Comparison of ENCODE assay signal across 29 mouse cellular contexts in the genomic region with DNA sequence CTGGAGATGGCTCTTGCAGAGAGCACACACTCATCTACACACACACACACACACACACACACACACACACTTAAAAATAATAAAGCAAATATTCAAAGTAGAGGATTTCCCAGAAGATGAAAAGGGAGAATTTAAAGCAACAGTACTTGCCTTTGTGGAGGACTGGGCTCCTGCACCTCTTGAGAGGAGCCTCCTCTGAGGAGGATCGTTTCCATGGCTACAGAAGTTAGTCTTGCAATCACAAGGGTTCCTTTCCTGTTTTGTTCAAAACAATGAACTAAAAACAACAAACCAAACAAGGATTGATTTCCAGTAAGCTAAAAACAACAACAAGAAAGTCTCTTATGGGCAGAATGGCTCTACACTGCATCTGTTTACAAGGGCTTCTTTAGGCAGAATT.
DNase-seq lines count a peak whose midpoint lies in the region; ATAC-seq and TF ChIP-seq lines count a peak whose summit lies in the region.
"Had no signal": no experiment of that assay in that cellular context is flagged by ENCODE, and none has a peak within 500 bp of the region (broad histone marks: within the 10 kb centered on the region; RNA-seq: fewer than 3 reads in every experiment).

No protein-coding gene starts in this region.

- WGBS in forebrain, embryonic 10.5 days: 72% methylated on average over 1 of the region's 1 CpGs
- WGBS in forebrain, embryonic 13.5 days: 34% methylated on average over 1 of the region's 1 CpGs
- 16% methylated on average over 1 of the region's 1 CpGs for WGBS in hindbrain, postnatal 0 days
- WGBS in hindbrain, embryonic 11.5 days: 43% methylated on average over 1 of the region's 1 CpGs
- 31% methylated on average over 1 of the region's 1 CpGs for WGBS in midbrain, embryonic 15.5 days
- 22% methylated on average over 1 of the region's 1 CpGs for WGBS in midbrain, embryonic 16.5 days

- no peak overlapping the region for H3K4me3 ChIP-seq in forebrain, embryonic 10.5 days
- no peak overlapping the region for H3K4me3 ChIP-seq in forebrain, embryonic 13.5 days
- H3K4me3 ChIP-seq in hindbrain, postnatal 0 days (ENCODE audit: low read length): no peak overlapping the region
- no peak overlapping the region for H3K4me3 ChIP-seq in hindbrain, embryonic 11.5 days (ENCODE audit: low read depth, low read length)
- H3K4me3 ChIP-seq in midbrain, embryonic 15.5 days: no peak overlapping the region
- no peak overlapping the region for H3K4me3 ChIP-seq in midbrain, embryonic 16.5 days (ENCODE audit: low read depth, low read length)
- H3K4me3 ChIP-seq: erythroblast, embryonic 14.5 days; heart, adult 2 months; kidney, embryonic 15.5 days; liver, embryonic 12.5 days; neural tube, embryonic 15.5 days had no signal

- H3K4me2 ChIP-seq in forebrain, embryonic 13.5 days: no peak overlapping the region
- H3K4me2 ChIP-seq in hindbrain, postnatal 0 days (ENCODE audit: low read depth, low read length): no peak overlapping the region
- H3K4me2 ChIP-seq in hindbrain, embryonic 11.5 days (replicated peaks; ENCODE audit: low read depth, low read length): no peak overlapping the region
- H3K4me2 ChIP-seq in midbrain, embryonic 15.5 days: no peak overlapping the region
- H3K4me2 ChIP-seq in midbrain, embryonic 16.5 days (ENCODE audit: low read length): no peak overlapping the region
- H3K4me2 ChIP-seq: hindbrain, embryonic 14.5 days; kidney, embryonic 15.5 days; liver, embryonic 12.5 days; neural tube, embryonic 15.5 days had no signal

- no peaks in the 10 kb centered on the region for H3K27me3 ChIP-seq in forebrain, embryonic 10.5 days (ENCODE audit: poor library complexity, severe bottlenecking)
- H3K27me3 ChIP-seq in forebrain, embryonic 13.5 days: no peaks in the 10 kb centered on the region
- H3K27me3 ChIP-seq in hindbrain, postnatal 0 days (ENCODE audit: insufficient read depth, low read length): no peaks in the 10 kb centered on the region
- no peaks in the 10 kb centered on the region for H3K27me3 ChIP-seq in hindbrain, embryonic 11.5 days (ENCODE audit: control insufficient read depth, insufficient read depth, low read length)
- H3K27me3 ChIP-seq in midbrain, embryonic 15.5 days (replicated peaks): no peaks in the 10 kb centered on the region
- H3K27me3 ChIP-seq in midbrain, embryonic 16.5 days (ENCODE audit: control insufficient read depth, insufficient read depth, low read depth, low read length): no peaks in the 10 kb centered on the region
- H3K27me3 ChIP-seq: kidney, embryonic 15.5 days; liver, embryonic 12.5 days; neural tube, embryonic 15.5 days had no signal

- H3K9ac ChIP-seq in forebrain, embryonic 13.5 days: no peak overlapping the region
- no peak overlapping the region for H3K9ac ChIP-seq in hindbrain, postnatal 0 days (replicated peaks; ENCODE audit: low read length)
- H3K9ac ChIP-seq in hindbrain, embryonic 11.5 days (ENCODE audit: low read depth, low read length): no peak overlapping the region
- no peak overlapping the region for H3K9ac ChIP-seq in midbrain, embryonic 15.5 days
- no peak overlapping the region for H3K9ac ChIP-seq in midbrain, embryonic 16.5 days (ENCODE audit: low read depth, low read length)
- H3K9ac ChIP-seq: hindbrain, embryonic 14.5 days; kidney, embryonic 15.5 days; liver, embryonic 12.5 days; liver, postnatal 0 days; neural tube, embryonic 15.5 days had no signal

- peak overlapping the region; percentile 30; the same call in 1 of the 2 replicates for H3K27ac ChIP-seq in forebrain, embryonic 10.5 days
- H3K27ac ChIP-seq in forebrain, embryonic 13.5 days: no peak overlapping the region
- no peak overlapping the region for H3K27ac ChIP-seq in hindbrain, postnatal 0 days
- H3K27ac ChIP-seq in hindbrain, embryonic 11.5 days (ENCODE audit: low read depth, low read length): no peak overlapping the region
- no peak overlapping the region for H3K27ac ChIP-seq in midbrain, embryonic 15.5 days
- H3K27ac ChIP-seq in midbrain, embryonic 16.5 days (ENCODE audit: low read length): no peak overlapping the region
- H3K27ac ChIP-seq: heart, adult 2 months; hindbrain, embryonic 14.5 days; kidney, embryonic 15.5 days; liver, embryonic 12.5 days; macrophage; neural tube, embryonic 15.5 days had no signal

- no peaks in the 10 kb centered on the region for H3K36me3 ChIP-seq in forebrain, embryonic 10.5 days (replicated peaks)
- no peaks in the 10 kb centered on the region for H3K36me3 ChIP-seq in forebrain, embryonic 13.5 days (ENCODE audit: poor library complexity, severe bottlenecking)
- no peaks in the 10 kb centered on the region for H3K36me3 ChIP-seq in hindbrain, postnatal 0 days (ENCODE audit: insufficient read depth, low read length)
- no peaks in the 10 kb centered on the region for H3K36me3 ChIP-seq in hindbrain, embryonic 11.5 days (ENCODE audit: control insufficient read depth, insufficient read depth, low read length)
- H3K36me3 ChIP-seq in midbrain, embryonic 15.5 days (replicated peaks): no peaks in the 10 kb centered on the region
- no peaks in the 10 kb centered on the region for H3K36me3 ChIP-seq in midbrain, embryonic 16.5 days (ENCODE audit: control insufficient read depth, insufficient read depth, low read length)
- H3K36me3 ChIP-seq: G1E; kidney, embryonic 15.5 days; liver, embryonic 12.5 days; neural tube, embryonic 15.5 days had no signal

- TF ChIP-seq CTCF in hindbrain, postnatal 0 days (IDR thresholded peaks at IDR 0.05; ENCODE audit: low read depth): no peak

- H3K4me1 ChIP-seq in forebrain, embryonic 10.5 days: peaks cover 17% of the 10 kb centered on the region
- H3K4me1 ChIP-seq in forebrain, embryonic 13.5 days: peaks cover 5% of the 10 kb centered on the region; the same call in 1 of the 2 replicates
- H3K4me1 ChIP-seq in hindbrain, postnatal 0 days (ENCODE audit: insufficient read depth, low read length): no peaks in the 10 kb centered on the region; the same call in 1 of the 2 replicates
- H3K4me1 ChIP-seq in hindbrain, embryonic 11.5 days (replicated peaks; ENCODE audit: control insufficient read depth, insufficient read depth, low read length): no peaks in the 10 kb centered on the region
- peaks cover 11% of the 10 kb centered on the region for H3K4me1 ChIP-seq in midbrain, embryonic 15.5 days
- H3K4me1 ChIP-seq in midbrain, embryonic 16.5 days (ENCODE audit: control insufficient read depth, insufficient read depth, low read length): peaks cover 12% of the 10 kb centered on the region
- H3K4me1 ChIP-seq: kidney, embryonic 15.5 days; liver, embryonic 12.5 days; neural tube, embryonic 15.5 days had no signal

- no peak for DNase-seq in forebrain, embryonic 10.5 days (ENCODE audit: extremely low spot score, low spot score)
- peak; percentile 32 for DNase-seq in hindbrain, postnatal 0 days (ENCODE audit: low spot score)
- no peak for DNase-seq in hindbrain, embryonic 11.5 days (ENCODE audit: low spot score)
- DNase-seq in layer of hippocampus, postnatal 10 days (ENCODE audit: low spot score in 2 of 2): no peak
- DNase-seq: adrenal gland, postnatal 10 days; cerebellum, adult 11-12 months; cerebellum, adult 9-11 months; gastrocnemius, postnatal 25 days; heart, adult 2 months; heart, postnatal 14 days; kidney, adult 18-20 months; kidney, postnatal 36 days; layer of hippocampus, postnatal 36 days; left cerebral cortex, postnatal 4 days; liver, postnatal 0 days; retina, postnatal 1 day; right cerebral cortex, postnatal 14 days; thymus, postnatal 14 days had no signal

- H3K9me3 ChIP-seq in forebrain, embryonic 10.5 days: no peaks in the 10 kb centered on the region
- no peaks in the 10 kb centered on the region for H3K9me3 ChIP-seq in forebrain, embryonic 13.5 days (replicated peaks)
- no peaks in the 10 kb centered on the region for H3K9me3 ChIP-seq in hindbrain, postnatal 0 days (ENCODE audit: low read length)
- no peaks in the 10 kb centered on the region for H3K9me3 ChIP-seq in hindbrain, embryonic 11.5 days (ENCODE audit: control insufficient read depth, low read length)
- H3K9me3 ChIP-seq in midbrain, embryonic 15.5 days: no peaks in the 10 kb centered on the region
- no peaks in the 10 kb centered on the region for H3K9me3 ChIP-seq in midbrain, embryonic 16.5 days (replicated peaks; ENCODE audit: control insufficient read depth, low read length, poor library complexity, severe bottlenecking)
- H3K9me3 ChIP-seq: G1E; kidney, embryonic 15.5 days; liver, embryonic 12.5 days; neural tube, embryonic 15.5 days had no signal

- no peak for ATAC-seq in forebrain, embryonic 13.5 days
- ATAC-seq in hindbrain, postnatal 0 days: no peak
- ATAC-seq in hindbrain, embryonic 11.5 days (ENCODE audit: low FRiP score): no peak
- 0 out of 2 replicates have a peak, but pooled peaks have one; percentile 33 for ATAC-seq in midbrain, embryonic 15.5 days (replicated peaks)
- no peak for ATAC-seq in midbrain, embryonic 16.5 days
- ATAC-seq: forebrain, embryonic 14.5 days; liver, embryonic 12.5 days; liver, postnatal 0 days had no signal
